Mouse (Mus musculus): ENCODE measurements around the gene Tenm2.

DNA sequence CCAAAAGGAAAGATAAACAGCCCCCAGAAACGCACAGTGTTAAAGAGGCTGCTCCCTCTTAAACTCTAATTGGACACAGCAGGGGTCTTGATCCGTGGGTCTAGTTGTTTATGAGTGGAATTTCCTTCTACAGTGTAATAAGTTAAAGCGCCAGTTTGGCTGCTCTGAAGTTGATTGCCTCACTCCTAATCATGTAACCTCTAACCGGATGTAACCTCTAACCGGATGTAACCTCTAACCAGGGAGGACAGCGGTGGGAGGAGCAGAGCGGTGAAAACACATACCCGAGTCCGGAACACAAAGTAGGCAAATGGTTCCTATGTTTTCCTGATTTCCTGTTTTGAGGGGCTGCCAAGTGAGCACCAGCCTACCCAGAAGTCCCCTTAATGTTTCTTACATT, 871.3 kb downstream of the Tenm2 start:
- no peak for TF ChIP-seq EP300 (IDR thresholded peaks at IDR 0.05)
- TF ChIP-seq CTCF (IDR thresholded peaks at IDR 0.05) = no peak

All from lung, postnatal 0 days (tissue).